Mouse (Mus musculus) granulocyte monocyte progenitor cell, adult 5-6 weeks (primary cell): ENCODE data around the gene Cox8b. TPM values are rescaled to one million over a fixed set of nuclear protein-coding genes. Genes with fewer than 3 reads are reported as not detected.

Experiments
- ATAC-seq: replicated peaks from 2 replicates; pipeline ENCODE4 v1.8.0; 2016; ENCODE audit warnings: mild to moderate bottlenecking, moderate TSS enrichment, inconsistent platforms; ENCODE audit not compliant: poor library complexity, severe bottlenecking
- total RNA-seq, 2 experiments: library from RNA; stranded (forward) in 1 of 2; stranded (reverse) in 1 of 2; fragments of 200-712, 200-1000 nt in 1 of 2; fragments of >200 nt in 1 of 2; fragmentation: Nextera tagmentation in 1 of 2; gene quantifications; 2 replicates each; pipeline ENCODE4 v1.2.3; 2014 to 2017

Cox8b gene
- total RNA-seq, 2 experiments from 2014 or later = not detected

- no peak for ATAC-seq
Observed at GRCm38 (mm10) chr7:140914031-140914690, 13.9 kb upstream of the Cox8b start.

- no peak for ATAC-seq
Observed at GRCm38 (mm10) chr7:140912846-140913482, 12.7 kb upstream of the Cox8b start.

- no peak for ATAC-seq
Observed at GRCm38 (mm10) chr7:140912293-140912692, 12.0 kb upstream of the Cox8b start.

- peak; percentile 92 for ATAC-seq
Observed at GRCm38 (mm10) chr7:140908634-140909107, 8.4 kb upstream of the Cox8b start.

- ATAC-seq = peak; percentile 74
Observed at GRCm38 (mm10) chr7:140908181-140908580, 7.9 kb upstream of the Cox8b start.

- ATAC-seq = no peak
Observed at GRCm38 (mm10) chr7:140907697-140908096, 7.5 kb upstream of the Cox8b start.

GRCm38 (mm10) chr7:140907131-140907530, 6.9 kb upstream of the Cox8b start:
- ATAC-seq = no peak

- ATAC-seq = no peak
Observed at GRCm38 (mm10) chr7:140905642-140906081, 5.4 kb upstream of the Cox8b start.

- ATAC-seq = peak; percentile 88
Observed at GRCm38 (mm10) chr7:140903212-140903611, 3.0 kb upstream of the Cox8b start.

GRCm38 (mm10) chr7:140902036-140902875, 2.0 kb upstream of the Cox8b start:
- ATAC-seq = no peak

- ATAC-seq = no peak
Observed at GRCm38 (mm10) chr7:140899121-140899520, 1.1 kb downstream of the Cox8b start.

GRCm38 (mm10) chr7:140897863-140898262, 2.4 kb downstream of the Cox8b start:
- ATAC-seq = no peak

- ATAC-seq = no peak
Observed at GRCm38 (mm10) chr7:140894611-140895010, 5.6 kb downstream of the Cox8b start.

GRCm38 (mm10) chr7:140894031-140894430, 6.2 kb downstream of the Cox8b start:
- no peak for ATAC-seq

- ATAC-seq = peak; percentile 56; the same call in 1 of the 2 replicates
Observed at GRCm38 (mm10) chr7:140890636-140891035, 9.6 kb downstream of the Cox8b start.

GRCm38 (mm10) chr7:140882469-140882803, 17.8 kb downstream of the Cox8b start:
- ATAC-seq = no peak

GRCm38 (mm10) chr7:140881696-140882468, 18.4 kb downstream of the Cox8b start, which contains the start of the genes Psmd13 and Sirt3:
TSS of gene Psmd13 (plus strand) at chr7:140881968.
TSS of gene Sirt3 (minus strand) at chr7:140882309.
- peak; percentile 75 for ATAC-seq

GRCm38 (mm10) chr7:140880865-140881515, 19.3 kb downstream of the Cox8b start:
- ATAC-seq = no peak

GRCm38 (mm10) chr7:140880419-140880818, 19.8 kb downstream of the Cox8b start:
- no peak for ATAC-seq

GRCm38 (mm10) chr7:140879355-140879754, 20.9 kb downstream of the Cox8b start:
- peak; percentile 43 for ATAC-seq
